Mouse (Mus musculus) liver (tissue): ENCODE measurements around the gene Ptprk.
A peak's percentile ranks its signal among the peaks of the same experiment; 100 is the strongest.

ENCODE experiments used
- DNase-seq: peaks from one replicate; pipeline ENCODE4 v3.0.0-alpha.2; 2020; ENCODE audit warnings: mixed read lengths

Gene Ptprk

DNA sequence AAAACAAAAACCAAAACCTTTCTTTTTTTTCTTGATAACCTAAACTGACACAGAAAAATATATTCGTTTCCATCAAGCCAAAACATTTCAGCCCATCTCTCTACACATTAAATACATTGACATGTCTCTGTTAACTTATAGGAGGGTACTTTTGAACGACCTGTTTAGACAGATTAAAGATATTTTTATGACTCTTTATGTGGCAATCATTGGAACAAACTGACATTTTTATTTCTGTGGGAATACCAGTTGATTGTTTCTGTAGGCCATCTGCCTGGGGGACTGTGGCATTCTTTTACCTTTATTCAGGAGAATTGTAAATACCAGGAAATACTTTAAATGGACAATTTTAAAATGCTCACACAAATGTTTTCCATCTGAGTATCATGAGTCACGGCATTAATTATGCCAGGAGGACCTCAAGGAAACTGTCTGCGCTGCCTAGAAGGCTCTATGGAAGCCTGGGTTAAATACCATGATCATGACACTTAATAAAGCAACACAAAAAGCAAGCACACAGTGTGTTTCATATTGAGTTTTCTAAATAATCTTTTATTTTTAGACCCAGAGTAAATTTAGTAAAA lies 229.8 kb downstream of the Ptprk start:
- no peak for DNase-seq

DNA sequence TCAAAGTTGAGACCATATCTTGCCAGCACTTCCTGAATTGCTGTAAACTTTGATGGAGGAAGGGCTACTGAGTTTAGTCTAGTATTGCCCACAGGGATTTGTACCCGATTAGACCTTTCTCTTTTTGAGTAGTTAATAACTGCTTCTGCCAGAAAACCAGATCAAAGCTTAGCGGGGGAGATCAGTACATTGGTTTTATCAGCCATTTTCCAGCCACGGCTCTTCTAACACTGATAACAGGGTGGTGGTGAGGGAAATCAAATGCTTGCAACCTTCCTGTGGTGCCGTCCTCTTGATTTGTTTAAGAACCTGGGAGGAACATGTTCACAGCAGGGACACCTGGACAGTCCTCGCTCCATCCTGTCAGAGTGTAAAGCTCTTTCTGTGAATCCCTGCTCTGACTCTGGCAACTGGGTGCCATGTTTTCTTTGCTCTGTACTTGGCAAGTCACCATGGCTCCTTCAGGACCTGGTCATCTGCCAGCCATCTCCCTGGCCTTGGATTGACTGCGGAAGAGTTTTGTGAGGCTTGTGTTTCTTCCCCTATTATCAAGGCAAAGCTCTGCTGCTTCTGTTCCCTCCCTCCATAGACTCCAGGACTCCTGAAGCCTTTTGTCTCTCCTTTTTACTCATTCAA lies 231.9 kb downstream of the Ptprk start:
- DNase-seq, result no peak

DNA sequence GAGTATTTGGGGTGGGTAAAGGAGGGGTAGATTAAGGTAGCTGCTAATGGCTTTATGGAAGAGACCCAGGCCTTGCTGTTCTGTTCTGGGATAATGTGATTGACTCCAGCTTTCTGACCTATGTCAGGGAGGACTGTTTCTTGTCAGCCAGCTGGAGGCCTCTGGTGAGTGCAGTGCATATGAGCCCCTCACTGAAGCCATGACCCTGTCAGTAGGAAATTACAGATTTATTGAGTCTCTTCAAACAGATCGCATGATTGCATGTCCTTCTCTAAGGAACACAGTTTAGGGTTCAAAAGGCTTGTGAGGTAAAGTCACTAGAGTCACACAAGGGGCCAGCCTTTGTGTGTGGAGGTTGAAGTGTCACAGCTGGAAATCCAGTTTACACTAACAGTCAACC lies 236.7 kb downstream of the Ptprk start:
- no peak for DNase-seq

DNA sequence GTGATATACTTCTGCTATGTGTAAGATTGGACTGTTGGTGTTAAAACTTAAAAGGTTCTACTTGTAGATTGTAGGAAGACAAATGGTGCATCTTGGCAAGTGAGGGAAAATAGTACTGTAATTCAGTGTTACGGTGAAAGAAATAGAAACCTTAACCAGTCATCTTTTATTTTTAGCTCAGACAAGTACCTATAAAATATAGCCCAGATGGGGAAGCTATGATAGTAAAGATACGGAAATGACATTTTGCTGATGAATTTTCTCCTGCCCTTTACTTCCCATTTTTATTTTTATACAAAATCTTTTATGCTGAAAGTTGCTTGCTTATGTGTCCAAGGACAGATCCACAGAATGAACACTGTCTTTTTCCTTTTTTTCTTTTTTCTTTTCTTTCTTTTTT lies 248.4 kb downstream of the Ptprk start:
- DNase-seq, result no peak

DNA sequence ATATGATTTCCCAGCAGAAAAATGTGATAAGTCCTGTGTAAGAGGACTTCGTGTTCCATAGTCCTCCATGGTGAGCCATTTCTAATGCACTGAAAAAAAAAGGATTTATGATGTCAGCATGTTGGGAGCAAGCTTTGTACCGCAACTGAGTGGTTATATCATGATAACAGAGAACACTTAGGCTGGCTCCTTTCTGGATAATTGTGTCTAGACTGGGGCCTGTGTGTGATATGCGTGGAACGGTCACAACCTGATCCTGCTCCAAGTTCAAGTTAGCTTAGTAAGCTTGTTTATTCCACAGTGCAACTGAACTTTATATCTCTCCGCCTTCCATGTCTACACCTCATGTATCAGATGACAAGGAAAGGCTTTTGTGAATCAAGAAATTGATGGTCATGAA lies 260.6 kb downstream of the Ptprk start:
- no peak for DNase-seq

DNA sequence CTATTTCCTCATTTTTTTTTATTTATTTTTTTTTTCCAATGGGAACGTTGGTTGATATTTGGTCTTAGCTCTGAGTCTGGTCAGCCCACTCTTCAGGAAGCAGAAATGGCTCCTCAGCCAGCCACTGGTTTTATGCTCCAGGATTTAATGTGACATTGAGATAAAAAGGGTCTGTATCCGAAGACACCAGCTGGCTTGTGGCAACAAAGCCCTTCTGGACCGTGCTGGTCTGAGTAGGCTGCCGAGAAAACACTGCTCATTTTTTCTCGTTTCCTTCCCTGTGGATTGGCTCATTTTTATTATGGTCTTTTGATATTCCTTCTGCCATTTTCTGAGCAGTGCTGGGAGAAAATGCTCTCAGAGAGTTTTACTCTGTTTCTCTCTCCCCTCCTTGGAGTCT lies 263.9 kb downstream of the Ptprk start:
- DNase-seq, result no peak

DNA sequence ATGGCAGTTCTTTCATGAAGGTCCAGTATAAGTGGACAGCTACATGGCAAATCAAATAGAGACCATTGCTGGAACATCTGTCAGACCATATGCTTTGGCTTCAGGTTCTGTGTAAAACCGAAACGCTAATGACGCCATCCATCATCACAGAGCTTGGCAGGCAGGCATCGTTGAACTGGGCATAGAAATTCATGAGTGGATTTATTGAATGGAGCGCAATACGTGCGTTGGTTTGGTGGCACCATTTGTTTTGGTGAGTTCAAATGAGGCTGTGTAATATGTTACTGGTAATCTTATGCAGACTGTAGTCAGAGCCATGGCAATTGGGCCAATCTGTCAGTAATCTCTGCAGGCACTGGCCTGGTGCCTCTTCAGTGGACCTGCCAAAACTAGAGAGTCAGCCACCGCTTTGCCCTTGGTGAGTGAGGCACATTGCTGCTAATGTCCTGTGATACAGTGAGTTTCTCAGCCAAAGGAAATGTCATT lies 270.6 kb downstream of the Ptprk start:
- no peak for DNase-seq

DNA sequence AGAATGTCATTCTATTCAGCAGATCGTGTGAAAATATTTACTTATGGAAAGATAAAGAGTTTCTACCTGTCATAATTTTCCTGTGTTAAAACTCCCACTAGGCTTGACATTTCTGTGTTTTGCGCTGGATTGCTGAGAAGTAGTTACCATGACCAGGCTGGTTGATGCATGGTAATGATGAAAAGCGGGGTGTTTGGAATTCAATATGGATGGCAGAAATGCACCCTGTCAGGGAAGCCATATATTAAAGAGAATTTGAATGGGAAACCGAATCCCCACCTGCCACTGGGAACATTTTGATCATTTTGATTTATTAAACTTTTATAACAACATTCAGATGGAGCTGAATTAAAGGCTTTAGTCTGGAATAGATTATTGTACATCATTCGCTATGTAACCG lies 290.7 kb downstream of the Ptprk start:
- no peak for DNase-seq

DNA sequence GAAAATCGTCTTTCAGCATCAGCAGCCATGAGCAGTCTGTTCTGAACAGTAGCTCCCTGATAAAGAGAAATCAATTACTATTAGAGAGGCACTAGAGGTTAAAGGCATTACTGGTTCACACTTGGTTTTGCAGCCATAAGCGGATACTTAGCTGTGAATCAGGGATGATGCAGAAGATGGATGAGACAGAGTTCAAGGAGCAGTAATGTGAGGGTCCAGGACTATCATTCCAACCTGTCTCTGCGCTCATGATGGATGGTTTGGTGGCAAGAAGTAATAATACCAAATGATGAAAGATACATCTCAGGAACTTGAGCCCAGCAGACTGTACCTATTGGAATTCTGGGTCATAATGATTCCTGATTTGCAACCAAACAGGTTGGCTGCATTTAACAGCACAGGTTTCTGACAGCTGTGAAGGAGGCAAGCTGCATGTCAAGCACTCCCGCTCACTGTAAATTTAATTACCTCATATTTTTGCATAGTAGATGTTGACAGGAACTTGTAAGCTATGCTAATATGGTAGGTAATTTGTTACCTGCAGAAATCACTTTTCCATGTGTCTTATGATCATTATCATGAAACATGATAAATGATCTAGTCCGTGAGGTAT lies 291.6 kb downstream of the Ptprk start:
- DNase-seq, result no peak

DNA sequence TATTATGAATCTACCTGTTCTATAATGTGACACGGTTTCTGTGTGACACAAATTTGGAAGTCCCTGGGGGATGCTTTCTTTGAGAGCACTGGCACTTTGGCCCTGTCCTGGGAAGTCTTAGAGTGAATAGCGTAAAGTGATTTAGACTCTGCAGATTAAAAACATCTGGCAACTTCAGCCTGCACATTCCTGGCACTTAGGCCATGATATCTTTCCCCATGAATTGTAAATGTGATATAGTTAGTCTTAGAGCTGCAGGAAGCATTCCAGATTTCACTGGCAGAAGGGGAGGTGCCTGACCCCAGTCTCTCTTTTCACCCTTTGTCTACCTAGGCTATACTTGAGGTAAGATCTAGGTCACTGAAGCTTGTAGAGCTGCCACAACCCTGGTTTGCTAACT lies 295.2 kb downstream of the Ptprk start:
- no peak for DNase-seq

DNA sequence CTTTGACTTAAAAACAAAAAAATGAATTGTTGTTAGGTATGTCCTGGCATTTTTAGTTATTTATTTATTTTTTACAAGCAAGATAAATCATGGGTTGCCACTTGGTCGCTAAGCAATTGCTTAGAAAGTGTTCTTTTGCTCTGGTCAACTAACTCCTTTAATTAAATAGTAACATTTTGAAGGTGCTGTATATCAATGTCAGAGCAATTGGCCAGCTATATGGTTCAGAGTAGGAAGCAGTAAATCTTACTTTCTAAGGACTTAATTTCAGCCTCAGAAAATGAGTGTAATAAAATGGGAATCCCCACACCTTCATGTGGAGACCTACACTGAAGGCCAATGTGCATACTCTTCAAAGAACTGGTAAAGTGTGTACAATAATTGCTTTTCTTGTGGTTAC lies 300.3 kb downstream of the Ptprk start:
- no peak for DNase-seq

DNA sequence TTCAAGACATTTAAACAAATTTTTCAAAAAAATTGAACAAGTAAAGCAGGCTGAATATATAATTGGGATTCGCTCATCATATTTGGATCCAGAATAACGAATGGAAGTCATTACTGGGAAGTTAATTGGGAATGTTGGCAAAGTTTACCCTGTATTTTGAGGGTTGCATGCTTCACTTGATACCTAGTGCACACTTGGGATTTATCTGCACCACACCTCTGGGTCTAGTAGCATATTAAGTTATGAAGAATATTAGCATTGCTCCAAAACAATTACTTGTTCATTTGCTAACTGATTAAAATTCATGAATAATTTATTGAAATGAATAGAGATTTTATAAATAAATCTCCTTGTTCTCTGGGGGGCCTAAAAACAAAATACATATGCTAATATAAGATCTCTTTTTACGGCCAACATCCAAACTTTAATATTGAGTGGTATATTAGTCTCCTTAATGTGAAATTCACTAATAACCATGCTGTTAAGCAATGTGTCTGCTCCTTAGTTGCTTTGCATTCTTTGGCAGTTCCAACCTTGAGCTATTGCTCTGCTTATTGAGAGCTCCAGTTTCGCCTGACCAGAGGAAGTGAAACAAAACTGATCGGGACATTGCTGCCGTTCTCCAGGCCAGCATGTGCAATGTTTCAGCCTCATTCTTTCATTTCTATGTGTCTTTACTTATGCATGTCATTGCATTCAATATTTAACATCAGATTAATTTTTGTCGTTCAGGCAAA lies 305.3 kb downstream of the Ptprk start:
- no peak for DNase-seq

DNA sequence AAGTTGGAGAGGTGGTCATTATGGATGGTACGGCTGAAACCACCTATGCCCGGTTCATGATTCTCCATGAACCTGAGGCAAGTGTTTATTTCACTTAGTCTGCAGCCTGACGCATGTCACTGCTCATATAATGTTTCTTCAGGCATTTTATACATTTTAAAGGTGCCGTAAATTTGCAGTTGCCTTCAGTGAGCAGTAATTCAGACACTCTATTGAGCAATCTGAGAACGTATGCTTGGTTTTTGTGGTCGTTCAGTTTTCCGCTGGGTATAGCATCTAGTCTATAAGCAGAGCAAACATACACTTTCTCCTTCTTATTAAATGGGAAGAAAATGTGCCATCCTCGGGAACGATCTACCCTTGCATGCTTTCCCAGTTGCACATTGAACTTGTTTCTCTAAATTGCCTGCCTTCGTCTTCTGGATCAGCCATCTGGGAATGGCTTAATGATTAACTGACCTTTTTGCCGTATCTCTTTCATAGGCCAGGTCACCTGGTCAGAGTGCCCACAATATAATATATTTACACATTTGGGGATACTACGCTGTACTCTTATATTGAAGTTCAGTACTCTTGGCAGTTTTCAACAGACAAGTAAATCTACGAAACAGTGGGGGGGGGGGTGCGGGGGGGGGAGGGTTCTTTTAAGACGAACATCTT lies 313.1 kb downstream of the Ptprk start:
- no peak for DNase-seq

DNA sequence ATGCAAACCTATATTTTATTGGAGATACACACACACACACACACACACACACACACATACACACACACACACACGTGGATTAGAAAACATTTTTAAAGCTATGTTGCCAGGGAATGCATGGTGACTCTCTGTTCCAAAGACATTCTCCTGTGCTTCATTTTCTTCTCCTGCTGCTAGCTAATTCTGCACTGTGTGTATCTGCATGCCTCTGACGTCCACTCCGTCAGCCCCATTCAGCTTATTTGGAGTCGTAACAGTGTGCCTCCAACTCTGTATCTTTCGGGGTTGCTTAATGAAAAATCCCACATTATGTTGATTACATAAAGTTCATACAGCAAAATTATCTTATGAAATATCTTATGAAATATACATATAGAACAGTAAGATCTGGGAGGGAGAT lies 316.5 kb downstream of the Ptprk start:
- no peak for DNase-seq

DNA sequence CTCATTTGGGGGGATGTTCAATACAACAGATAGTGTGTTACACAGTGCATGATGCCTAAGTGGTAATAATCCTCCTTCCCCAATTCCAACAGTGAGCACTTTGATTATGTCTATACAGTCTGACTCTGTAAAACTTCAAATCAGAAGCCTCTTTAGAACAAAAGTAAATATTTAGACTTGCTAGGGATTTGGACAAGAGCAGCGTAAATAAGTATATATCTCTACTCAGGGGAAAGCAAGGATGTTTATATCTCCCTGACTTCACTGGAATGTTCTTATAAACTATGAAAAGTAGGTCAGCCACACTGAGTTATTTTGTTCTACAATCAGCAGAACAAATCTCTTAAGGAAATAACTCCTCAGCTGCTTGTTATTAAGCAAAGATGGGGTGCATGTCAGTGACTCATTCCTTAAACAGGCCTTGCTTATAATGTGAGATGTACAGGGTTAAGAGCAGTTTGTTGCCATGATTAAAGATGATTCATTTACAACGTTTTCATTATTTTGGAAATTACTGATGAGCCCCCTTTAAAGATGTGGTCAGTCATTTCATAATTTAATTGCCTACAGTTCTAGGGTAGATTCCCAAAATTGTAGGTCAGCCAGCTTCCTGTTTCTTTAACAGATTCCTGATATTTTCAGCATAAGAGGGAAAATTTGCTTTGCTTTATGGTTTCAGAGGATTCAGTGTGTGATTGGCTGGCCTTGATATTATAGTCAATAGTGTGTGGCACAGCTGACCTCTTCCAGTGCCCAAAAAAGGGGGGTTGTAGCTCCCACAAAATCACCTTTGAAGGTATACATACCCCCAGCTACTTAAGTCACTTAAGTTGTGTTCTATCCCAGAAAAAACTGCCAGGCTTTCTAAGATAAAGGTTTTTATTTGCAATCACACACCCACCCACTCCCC lies 321.2 kb downstream of the Ptprk start:
- DNase-seq, result no peak

DNA sequence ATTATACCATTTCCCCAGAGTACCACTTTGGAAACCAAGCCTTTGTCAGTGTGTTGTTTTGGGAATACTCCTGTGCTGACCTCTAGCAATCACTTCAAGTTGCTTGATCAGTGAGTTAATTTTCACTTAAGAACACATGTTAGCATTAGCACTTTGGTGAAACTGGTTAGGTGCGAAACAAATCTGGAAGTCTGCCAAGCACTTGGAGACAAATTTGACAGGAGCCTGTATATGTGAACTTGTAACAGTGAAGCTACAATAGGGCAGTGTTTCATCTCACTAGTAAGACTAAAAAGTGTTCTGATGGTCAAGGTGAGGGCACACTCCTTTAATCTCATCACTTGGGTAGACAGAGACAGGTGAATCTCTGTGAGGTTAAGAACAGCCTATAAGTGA lies 321.9 kb downstream of the Ptprk start:
- no peak for DNase-seq

DNA sequence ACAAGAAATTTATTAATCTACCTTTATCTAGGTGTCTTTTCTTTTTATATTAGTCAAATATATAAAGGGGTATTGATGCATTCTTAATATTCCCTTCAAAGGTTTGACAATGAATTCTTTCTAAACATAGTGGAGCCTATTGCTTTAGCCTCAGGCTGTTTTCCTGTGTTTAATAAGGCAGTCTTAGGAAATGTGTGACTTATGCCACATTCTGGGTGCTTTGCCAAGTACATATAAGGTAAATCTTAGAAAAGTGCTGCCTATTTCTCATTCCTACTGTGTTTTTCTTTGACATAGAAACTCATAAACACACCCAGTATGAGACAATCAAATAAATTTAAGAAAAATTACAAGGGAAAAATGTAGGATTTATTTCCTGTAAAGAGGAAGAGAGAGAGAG lies 327.2 kb downstream of the Ptprk start:
- DNase-seq, result no peak

DNA sequence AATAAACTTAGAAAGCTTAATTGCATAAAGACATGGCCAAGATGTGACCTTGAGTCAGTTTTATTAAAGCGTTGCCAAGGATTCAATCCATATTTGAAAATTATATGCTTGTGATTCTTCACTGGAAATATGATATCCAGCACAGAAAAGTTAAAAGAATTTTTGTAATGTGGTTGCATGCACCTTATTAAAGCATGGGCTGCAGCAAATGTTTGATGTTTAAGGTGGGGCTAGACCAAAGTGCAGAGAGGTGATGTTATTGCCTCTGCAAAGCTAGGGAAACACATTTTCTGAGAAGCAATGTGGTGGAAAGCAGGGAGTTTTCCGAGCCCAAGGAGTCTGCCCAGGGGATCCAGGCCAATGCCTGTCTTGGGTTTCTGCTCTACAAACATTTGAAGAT lies 334.4 kb downstream of the Ptprk start:
- no peak for DNase-seq

DNA sequence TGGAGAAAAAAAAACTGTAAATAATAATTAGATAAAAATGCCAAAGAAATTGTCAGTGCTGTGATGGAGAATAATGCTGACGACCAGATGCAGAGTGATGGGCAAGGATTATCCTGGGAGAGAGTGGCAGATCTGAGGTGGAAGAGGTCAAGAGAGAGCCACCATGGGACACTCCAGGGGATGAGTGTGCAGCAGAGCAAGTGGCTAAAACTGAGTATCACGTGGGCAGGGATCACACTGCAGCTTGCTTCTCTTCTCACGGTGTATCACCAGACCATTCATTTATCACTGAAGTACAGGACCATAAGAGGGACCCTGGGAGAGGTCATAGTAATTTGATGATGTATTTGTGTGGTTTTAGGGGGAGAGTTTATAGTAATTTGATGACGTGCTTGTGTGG lies 340.2 kb downstream of the Ptprk start:
- DNase-seq, result no peak

DNA sequence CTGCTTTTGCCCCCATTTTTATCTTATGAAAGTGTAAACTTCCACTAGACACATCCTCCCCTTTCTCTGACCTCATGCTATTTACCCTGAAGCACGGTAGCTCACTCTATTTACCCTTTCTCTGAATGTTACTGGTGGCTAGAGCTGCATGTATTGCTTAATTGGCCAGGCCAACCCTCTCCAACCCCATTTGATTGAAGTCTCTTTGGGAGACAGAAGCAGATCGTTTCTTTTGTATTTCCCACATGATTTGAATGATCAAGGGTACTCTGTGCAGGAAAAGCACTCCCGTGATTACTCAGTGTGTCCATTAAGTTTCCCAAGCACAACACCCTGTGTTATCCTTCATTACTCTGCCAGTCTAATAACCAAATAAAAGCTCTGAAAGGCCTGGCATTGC lies 348.0 kb downstream of the Ptprk start:
- peak; percentile 3 for DNase-seq

DNA sequence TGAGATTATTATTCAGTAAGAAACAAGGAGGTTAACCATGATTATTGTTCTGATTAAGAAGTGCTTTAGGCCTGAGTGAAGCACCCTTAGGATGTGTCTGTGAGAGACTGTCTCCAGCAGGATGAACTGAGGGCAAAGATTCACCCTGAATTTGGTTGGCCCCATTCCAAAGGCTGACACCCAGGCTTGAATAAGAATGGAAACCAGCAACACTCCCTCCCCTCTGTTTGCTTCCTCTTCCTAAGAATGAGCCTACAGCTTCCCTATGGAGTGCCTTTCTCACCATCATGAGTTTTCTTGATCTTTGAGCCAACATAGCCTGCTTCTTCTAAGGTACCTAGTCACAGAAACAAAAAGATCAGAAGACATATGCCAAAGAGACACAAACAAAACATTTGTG lies 350.8 kb downstream of the Ptprk start:
- no peak for DNase-seq

DNA sequence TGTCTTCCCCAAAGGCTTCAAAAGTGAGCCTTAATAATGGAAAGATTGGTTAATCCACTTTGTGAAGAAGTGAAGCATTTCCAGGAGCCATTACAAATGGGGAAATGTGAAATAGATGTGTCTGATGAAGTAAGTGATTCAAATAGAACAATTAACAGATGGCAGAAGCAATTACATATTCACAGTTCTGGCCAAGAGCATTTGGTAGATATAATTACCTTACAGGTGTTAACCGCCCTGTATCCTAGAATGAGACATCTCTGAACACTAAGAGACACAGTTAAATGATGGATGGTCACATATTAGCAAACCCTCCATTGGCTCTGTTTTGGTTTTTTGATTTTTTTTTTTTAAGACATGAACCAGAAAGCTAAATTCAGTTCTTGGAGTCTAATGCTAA lies 361.5 kb downstream of the Ptprk start:
- DNase-seq, result no peak
